Mouse (Mus musculus) spleen, adult 2 months (tissue): Measurements from ENCODE around the gene Ifnar2. TPM values are rescaled to one million over a fixed set of nuclear protein-coding genes. Genes with fewer than 3 reads are reported as not detected.
A peak's percentile ranks its signal among the peaks of the same experiment; 100 is the strongest.

Source experiments
- DNase-seq, 2 experiments: peaks; one replicate each; pipeline versions ENCODE4 v3.0.0 to v3.0.0-alpha.2; 2012 to 2021; ENCODE audit warnings: low spot score in 2 of 2, low read depth in 1 of 2
- H3K27ac ChIP-seq: fragments of 200-500 bp; 2 replicates; pipeline ENCODE4 v1.5.1; 2012; ENCODE audit warnings: low read length, inconsistent platforms; ENCODE audit not compliant: insufficient read depth
- H3K27me3 ChIP-seq: fragments of 200-500 bp; 2 replicates; pipeline ENCODE4 v1.6.1; 2012; ENCODE audit warnings: mild to moderate bottlenecking, moderate library complexity, low read length, inconsistent platforms; ENCODE audit not compliant: control insufficient read depth, insufficient read depth
- H3K36me3 ChIP-seq: fragments of 200-500 bp; 2 replicates; pipeline ENCODE4 v1.6.1; 2012; ENCODE audit warnings: mild to moderate bottlenecking, low read length, inconsistent platforms; ENCODE audit not compliant: control insufficient read depth, insufficient read depth
- H3K4me1 ChIP-seq: fragments of 200-500 bp; 2 replicates; pipeline ENCODE4 v1.6.1; 2011; ENCODE audit warnings: inconsistent platforms; ENCODE audit not compliant: control insufficient read depth, insufficient read depth, insufficient read length
- H3K4me3 ChIP-seq: fragments of 200-500 bp; 2 replicates; pipeline ENCODE4 v1.5.1; 2011; ENCODE audit warnings: mild to moderate bottlenecking, inconsistent platforms; ENCODE audit not compliant: insufficient read depth, insufficient read length; ENCODE audit errors: extremely low read depth
- CTCF ChIP-seq: fragments of 200-500 bp; IDR thresholded peaks from 2 replicates; pipeline ENCODE4 v1.5.1; 2011; ENCODE audit warnings: mild to moderate bottlenecking, inconsistent platforms; ENCODE audit not compliant: insufficient read depth, insufficient read length, insufficient replicate concordance; ENCODE audit errors: extremely low read depth
- POLR2A ChIP-seq: fragments of 200-500 bp; IDR thresholded peaks from 2 replicates; pipeline ENCODE4 v1.6.1; 2011; ENCODE audit warnings: low read depth, low read length, inconsistent platforms
- WGBS: fragments of 180-500 bp; shearing (Covaris S2); methylation state at CpG from one replicate; pipeline ENCODE4 v1.1.7; 2018; 5-methylcytosine and 5-hydroxymethylcytosine counted together
- polyA plus RNA-seq: library from polyadenylated mRNA; depleted of rRNA; stranded (reverse); fragments of >200 nt; gene quantifications from 2 replicates; pipeline ENCODE4 v1.2.3, GENCODE M21; 2012

Gene Ifnar2
- polyA plus RNA-seq, 1 experiment = 59.6 TPM

GRCm38 (mm10) chr16:91379412-91379811 lies 6.8 kb downstream of the Ifnar2 start:
- TF ChIP-seq POLR2A (no peak), CTCF (no peak)
- DNase-seq = no peak
- H3K27me3 ChIP-seq = no peaks in the 10 kb centered on the region
- H3K27ac ChIP-seq = no peak overlapping the region
- H3K36me3 ChIP-seq = peaks cover 14% of the 10 kb centered on the region
- WGBS = 80% methylated on average over 3 of the region's 3 CpGs
- peaks cover 4% of the 10 kb centered on the region; the same call in 1 of the 2 replicates for H3K4me1 ChIP-seq
- H3K4me3 ChIP-seq = no peak overlapping the region

DNA sequence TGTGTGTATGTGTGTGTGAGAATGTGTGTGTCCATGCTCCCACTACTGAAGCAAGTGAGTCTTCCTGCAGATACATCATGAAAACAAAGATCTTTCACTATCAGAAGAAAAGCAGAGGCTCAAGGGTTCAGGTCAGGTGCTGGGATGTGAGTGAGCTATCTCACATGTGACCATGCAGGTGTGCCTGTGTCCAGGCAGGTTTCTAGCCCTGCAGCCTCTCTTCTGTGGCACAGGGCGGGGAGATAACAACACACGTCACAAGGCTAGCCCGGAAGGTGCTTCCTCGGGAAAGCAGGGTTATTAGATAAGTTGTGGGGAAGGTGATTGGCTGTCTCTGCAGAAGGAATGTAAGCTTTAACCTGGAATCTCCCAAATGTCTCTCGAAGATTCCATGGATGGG lies 7.6 kb downstream of the Ifnar2 start:
- Histone ChIP-seq H3K27ac (no peak overlapping the region), H3K4me1 (no peaks in the 10 kb centered on the region), H3K27me3 (no peaks in the 10 kb centered on the region), H3K4me3 (no peak overlapping the region), H3K36me3 (peaks cover 19% of the 10 kb centered on the region)
- no peak for DNase-seq
- WGBS = 75% methylated on average over 5 of the region's 5 CpGs
- TF ChIP-seq CTCF = no peak
- TF ChIP-seq POLR2A = no peak

- WGBS = 94% methylated on average over 4 of the region's 4 CpGs
- H3K27me3 ChIP-seq = no peaks in the 10 kb centered on the region
- TF ChIP-seq CTCF = no peak
- H3K27ac ChIP-seq = 0 out of 2 replicates have a peak overlapping the region, but pooled peaks have one; percentile 15
- H3K4me1 ChIP-seq = no peaks in the 10 kb centered on the region
- DNase-seq = no peak
- peaks cover 25% of the 10 kb centered on the region for H3K36me3 ChIP-seq
- no peak overlapping the region for H3K4me3 ChIP-seq
These were observed 9.0 kb downstream of the Ifnar2 start for GRCm38 (mm10) chr16:91381606-91382005.

DNA sequence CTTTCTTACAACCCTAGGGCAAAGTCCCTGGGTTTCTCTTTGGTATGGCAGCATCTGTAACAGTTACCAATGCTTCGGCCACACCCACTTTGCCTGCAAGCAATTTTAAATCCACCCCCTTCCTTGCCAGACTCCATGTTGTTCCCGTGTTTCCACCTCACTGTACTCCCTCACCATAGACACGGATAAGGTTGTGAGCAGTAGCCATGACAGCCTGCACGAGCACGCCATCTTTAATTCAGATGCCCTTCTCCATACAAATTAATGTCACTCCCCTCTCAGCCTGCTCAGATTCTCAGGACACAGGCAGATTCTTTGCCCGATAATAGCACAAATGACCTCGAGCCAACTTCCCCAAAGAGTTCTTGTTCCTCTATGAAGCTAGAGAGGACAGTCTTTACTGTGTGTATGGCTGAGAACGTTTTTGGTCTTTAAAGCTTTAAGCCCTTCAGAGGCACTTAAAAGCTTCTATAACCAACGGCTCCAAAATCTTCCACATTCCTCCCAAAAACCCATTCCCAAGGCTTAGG lies 9.7 kb downstream of the Ifnar2 start:
- TF ChIP-seq CTCF (no peak), POLR2A (no peak)
- 0 out of 2 replicates have a peak overlapping the region, but pooled peaks have one; percentile 33 for H3K27ac ChIP-seq
- H3K36me3 ChIP-seq = peaks cover 28% of the 10 kb centered on the region
- no peaks in the 10 kb centered on the region for H3K27me3 ChIP-seq
- no peak overlapping the region for H3K4me3 ChIP-seq
- DNase-seq = no peak
- WGBS = 67% methylated on average over 9 of the region's 9 CpGs
- H3K4me1 ChIP-seq = no peaks in the 10 kb centered on the region

- WGBS = 92% methylated on average over 4 of the region's 4 CpGs
- no peak for DNase-seq
- no peak overlapping the region for H3K27ac ChIP-seq
- H3K27me3 ChIP-seq = no peaks in the 10 kb centered on the region
- H3K4me1 ChIP-seq = no peaks in the 10 kb centered on the region
- H3K36me3 ChIP-seq = peaks cover 37% of the 10 kb centered on the region
- TF ChIP-seq CTCF (no peak), POLR2A (no peak)
- no peak overlapping the region for H3K4me3 ChIP-seq
These were observed 11.6 kb downstream of the Ifnar2 start for GRCm38 (mm10) chr16:91384221-91384620.

- no peaks in the 10 kb centered on the region for H3K27me3 ChIP-seq
- peaks cover 38% of the 10 kb centered on the region for H3K36me3 ChIP-seq
- no peak for DNase-seq
- TF ChIP-seq POLR2A (no peak), CTCF (no peak)
- 88% methylated on average over 10 of the region's 10 CpGs for WGBS
- no peak overlapping the region for H3K4me3 ChIP-seq
- no peak overlapping the region for H3K27ac ChIP-seq
- H3K4me1 ChIP-seq = no peaks in the 10 kb centered on the region
These were observed 13.0 kb downstream of the Ifnar2 start for GRCm38 (mm10) chr16:91385621-91386020.

DNA sequence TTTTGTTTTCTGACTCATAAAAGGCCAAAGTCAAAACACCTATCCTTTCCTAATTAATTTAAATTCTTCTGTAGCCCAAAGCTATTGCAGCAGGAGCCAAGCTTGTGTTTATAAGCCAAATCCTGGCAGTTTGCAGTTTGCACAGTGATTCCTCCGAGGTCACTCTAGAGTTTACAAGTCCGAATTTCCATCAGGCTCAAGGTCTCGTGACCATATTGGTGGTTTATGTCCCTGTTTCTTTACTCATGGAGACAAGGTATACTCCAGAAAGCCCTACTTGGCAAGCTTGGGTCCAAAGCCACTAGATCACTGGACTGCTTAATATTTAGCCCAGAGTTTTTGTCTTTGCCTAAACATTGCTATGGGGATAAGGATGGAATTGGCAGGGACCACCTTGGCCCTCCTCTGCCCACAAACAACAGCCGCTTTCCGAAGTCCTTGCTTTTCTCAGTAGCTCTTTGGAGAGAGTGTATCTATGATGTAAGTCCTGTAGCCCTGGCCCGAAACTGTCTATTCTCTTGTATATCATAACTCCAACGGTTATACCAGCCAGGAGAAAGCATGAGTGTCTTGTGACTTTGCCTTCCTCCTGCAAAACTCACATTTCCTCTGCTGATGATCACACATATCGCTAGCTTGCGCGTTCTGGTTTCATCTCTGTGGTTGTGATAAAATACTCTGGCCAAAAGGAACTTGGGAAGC lies 14.0 kb downstream of the Ifnar2 start:
- WGBS = 89% methylated on average over 10 of the region's 10 CpGs
- no peak for DNase-seq
- TF ChIP-seq CTCF (no peak), POLR2A (no peak)
- Histone ChIP-seq H3K4me1 (no peaks in the 10 kb centered on the region), H3K4me3 (no peak overlapping the region), H3K27me3 (no peaks in the 10 kb centered on the region), H3K36me3 (peaks cover 38% of the 10 kb centered on the region), H3K27ac (no peak overlapping the region)
